Mouse (Mus musculus): ENCODE measurements at regions not wholly inside any gene's neighbourhood (a gene's known extent, or its start where the extent isn't known, plus 50 kb on each side); places are given as distances from the start of the nearest gene placed in this dataset.

DNA sequence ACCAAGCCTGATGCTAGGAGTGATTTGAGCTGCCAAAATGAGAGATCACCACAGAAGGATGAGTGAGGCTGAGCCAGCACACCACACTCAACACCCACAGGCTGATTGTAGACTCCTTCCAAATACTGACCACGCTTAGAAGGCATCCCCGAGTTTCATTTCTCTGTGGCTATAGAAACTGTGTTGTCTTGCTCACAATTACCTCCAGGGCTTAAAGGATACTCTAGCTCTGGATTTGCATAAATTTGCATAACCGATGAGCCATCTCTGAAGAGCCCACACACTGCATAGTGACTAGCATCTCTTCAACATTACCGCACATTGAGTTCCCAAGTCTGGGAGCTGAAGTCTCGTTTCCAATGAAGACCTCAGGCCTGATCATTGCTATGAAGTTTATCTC is 110.3 kb downstream of the Nufip1 start:
- no peak for TF ChIP-seq HCFC1 (IDR thresholded peaks at IDR 0.05; ENCODE audit: borderline replicate concordance, insufficient read depth, low read length)
- TF ChIP-seq MAFK (IDR thresholded peaks at IDR 0.05; ENCODE audit: insufficient read depth, low read depth, low read length), result no peak
- TF ChIP-seq CHD2 (IDR thresholded peaks at IDR 0.05; ENCODE audit: low read depth, low read length), result no peak
- no peak for TF ChIP-seq ZC3H11A (IDR thresholded peaks at IDR 0.05; ENCODE audit: borderline replicate concordance, low read depth, low read length)
- no peak for TF ChIP-seq ZNF384 (IDR thresholded peaks at IDR 0.05; ENCODE audit: low read depth, low read length)
- Histone ChIP-seq H3K36me3 (ENCODE audit: control insufficient read depth, insufficient read depth, low read length, poor library complexity, severe bottlenecking) (no peaks in the 10 kb centered on the region), H3K9ac (ENCODE audit: insufficient read depth, low read depth, low read length, poor library complexity, severe bottlenecking) (no peak overlapping the region), H3K9me3 (ENCODE audit: control insufficient read depth, insufficient read depth, low read depth, low read length) (no peaks in the 10 kb centered on the region), H3K4me1 (ENCODE audit: control insufficient read depth in 2 of 2, insufficient read depth in 2 of 2, low read length in 2 of 2, poor library complexity in 1 of 2) (no peaks in the 10 kb centered on the region; a peak in 1 of 4 replicates), H3K4me3 (ENCODE audit: insufficient read depth in 1 of 2, low read depth in 1 of 2, low read length in 2 of 2, poor library complexity in 1 of 2, severe bottlenecking in 1 of 2) (no peak overlapping the region), H3K27ac (ENCODE audit: insufficient read depth, low read depth, low read length, poor library complexity, severe bottlenecking) (no peak overlapping the region)
- DNase-seq (ENCODE audit: low read depth, low spot score), result no peak
- in situ Hi-C loops (cut with MboI; ENCODE audit: low sequenced_read_pairs in 2 of 2, unreplicated experiment in 2 of 2), result no loop called here

DNA sequence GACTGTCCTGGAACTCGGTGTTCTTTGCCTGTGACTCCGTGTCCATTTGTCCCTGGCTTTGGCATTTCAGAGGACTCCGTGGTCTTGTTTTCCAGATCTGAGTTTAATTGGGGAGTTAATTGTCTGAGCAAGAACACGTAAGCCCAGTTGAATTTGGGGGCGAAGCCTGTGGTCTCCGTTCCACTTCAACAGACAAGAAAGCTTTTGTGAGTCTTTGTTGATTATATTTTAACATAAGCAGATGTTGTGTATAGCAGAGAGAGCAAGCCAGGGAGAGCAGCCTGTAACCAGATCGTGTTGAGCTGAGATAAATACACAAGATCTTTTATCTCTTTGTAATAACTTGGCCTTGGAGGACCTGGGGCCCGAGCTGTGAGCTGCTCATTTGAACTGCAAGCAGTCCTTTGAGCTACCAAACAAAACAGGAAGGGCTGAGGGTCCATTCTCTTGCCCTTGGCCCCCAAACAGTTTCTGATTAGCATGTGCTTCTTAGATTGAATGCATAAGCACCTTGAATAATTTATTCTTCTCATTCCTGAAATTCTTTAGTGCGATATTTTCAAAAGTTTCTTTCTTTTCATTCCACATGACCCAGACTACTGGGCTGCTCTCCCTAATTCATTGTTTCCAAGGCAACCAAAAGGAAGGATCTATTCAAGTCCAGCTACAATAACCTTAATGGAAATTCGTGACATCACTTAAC is 111.1 kb downstream of the Nufip1 start:
- TF ChIP-seq CHD2 (IDR thresholded peaks at IDR 0.05; ENCODE audit: low read depth, low read length) (no peak), HCFC1 (IDR thresholded peaks at IDR 0.05; ENCODE audit: borderline replicate concordance, insufficient read depth, low read length) (no peak), MAFK (IDR thresholded peaks at IDR 0.05; ENCODE audit: insufficient read depth, low read depth, low read length) (no peak), ZC3H11A (IDR thresholded peaks at IDR 0.05; ENCODE audit: borderline replicate concordance, low read depth, low read length) (no peak)
- Histone ChIP-seq H3K4me1 (ENCODE audit: control insufficient read depth in 2 of 2, insufficient read depth in 2 of 2, low read length in 2 of 2, poor library complexity in 1 of 2) (no peaks in the 10 kb centered on the region; a peak in 1 of 4 replicates), H3K4me3 (ENCODE audit: insufficient read depth in 1 of 2, low read depth in 1 of 2, low read length in 2 of 2, poor library complexity in 1 of 2, severe bottlenecking in 1 of 2) (no peak overlapping the region), H3K9me3 (ENCODE audit: control insufficient read depth, insufficient read depth, low read depth, low read length) (no peaks in the 10 kb centered on the region), H3K36me3 (ENCODE audit: control insufficient read depth, insufficient read depth, low read length, poor library complexity, severe bottlenecking) (no peaks in the 10 kb centered on the region), H3K27ac (ENCODE audit: insufficient read depth, low read depth, low read length, poor library complexity, severe bottlenecking) (no peak overlapping the region), H3K9ac (ENCODE audit: insufficient read depth, low read depth, low read length, poor library complexity, severe bottlenecking) (no peak overlapping the region)
- in situ Hi-C loops (cut with MboI; ENCODE audit: low sequenced_read_pairs in 2 of 2, unreplicated experiment in 2 of 2), result no loop called here
- DNase-seq (ENCODE audit: low read depth, low spot score), result no peak

DNA sequence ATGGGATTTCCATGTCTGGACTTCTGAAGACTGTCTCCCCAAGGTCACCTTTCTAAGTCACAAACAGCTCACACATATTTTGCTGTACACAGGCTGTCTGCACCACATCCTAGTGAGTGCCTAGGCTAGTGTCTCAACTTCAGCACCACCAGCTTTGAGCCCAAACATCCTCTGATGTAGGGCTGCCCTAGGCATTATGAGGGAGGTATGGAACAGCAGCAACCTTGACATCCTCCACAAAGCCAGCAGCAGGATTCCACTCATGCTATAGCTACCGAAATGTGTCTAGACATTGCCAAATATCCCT is 111.6 kb downstream of the Nufip1 start:
- H3K4me3 ChIP-seq (ENCODE audit: insufficient read depth in 1 of 2, low read depth in 1 of 2, low read length in 2 of 2, poor library complexity in 1 of 2, severe bottlenecking in 1 of 2), result no peak overlapping the region
- no peak for DNase-seq (ENCODE audit: low read depth, low spot score)
- in situ Hi-C loops (cut with MboI; ENCODE audit: low sequenced_read_pairs in 2 of 2, unreplicated experiment in 2 of 2), result no loop called here
- no peaks in the 10 kb centered on the region; a peak in 1 of 4 replicates for H3K4me1 ChIP-seq (ENCODE audit: control insufficient read depth in 2 of 2, insufficient read depth in 2 of 2, low read length in 2 of 2, poor library complexity in 1 of 2)
- TF ChIP-seq CHD2 (IDR thresholded peaks at IDR 0.05; ENCODE audit: low read depth, low read length), result no peak
- TF ChIP-seq MAFK (IDR thresholded peaks at IDR 0.05; ENCODE audit: insufficient read depth, low read depth, low read length), result no peak
- no peak for TF ChIP-seq HCFC1 (IDR thresholded peaks at IDR 0.05; ENCODE audit: borderline replicate concordance, insufficient read depth, low read length)
- TF ChIP-seq ZC3H11A (IDR thresholded peaks at IDR 0.05; ENCODE audit: borderline replicate concordance, low read depth, low read length), result no peak
- TF ChIP-seq ZNF384 (IDR thresholded peaks at IDR 0.05; ENCODE audit: low read depth, low read length), result no peak
- H3K36me3 ChIP-seq (ENCODE audit: control insufficient read depth, insufficient read depth, low read length, poor library complexity, severe bottlenecking), result no peaks in the 10 kb centered on the region
- H3K9me3 ChIP-seq (ENCODE audit: control insufficient read depth, insufficient read depth, low read depth, low read length), result no peaks in the 10 kb centered on the region
- no peak overlapping the region for H3K9ac ChIP-seq (ENCODE audit: insufficient read depth, low read depth, low read length, poor library complexity, severe bottlenecking)
- H3K27ac ChIP-seq (ENCODE audit: insufficient read depth, low read depth, low read length, poor library complexity, severe bottlenecking), result no peak overlapping the region

DNA sequence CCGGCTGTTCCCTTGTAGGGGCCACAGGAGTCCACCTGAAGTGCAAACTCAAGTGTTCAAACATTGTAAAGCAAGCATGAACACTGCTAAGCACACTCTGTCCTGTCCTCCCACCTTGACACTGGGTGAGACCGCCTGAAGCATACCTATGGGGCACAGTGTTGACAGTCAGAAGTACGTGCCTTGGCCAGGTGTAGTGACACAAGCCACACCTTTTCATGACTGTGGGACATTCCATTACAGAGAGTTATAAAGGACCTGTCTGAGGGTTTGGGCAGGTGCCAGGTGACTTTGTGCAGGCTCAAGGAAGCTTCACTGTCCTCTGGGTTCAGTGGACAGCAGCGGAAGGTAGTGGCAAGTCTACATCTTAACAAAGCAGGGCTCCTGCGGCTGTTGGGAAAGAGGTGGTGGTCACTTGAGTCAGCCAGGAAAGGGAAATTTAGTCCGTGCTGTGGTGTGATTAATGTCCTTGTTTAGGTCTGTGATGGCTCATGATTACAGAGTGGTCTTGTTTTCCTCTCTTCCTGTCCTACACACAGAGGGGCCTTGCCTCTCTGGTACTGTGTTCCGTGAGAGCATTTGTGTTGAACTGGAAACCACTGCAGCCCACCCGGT is 112.5 kb downstream of the Nufip1 start:
- no peak overlapping the region for H3K9ac ChIP-seq (ENCODE audit: insufficient read depth, low read depth, low read length, poor library complexity, severe bottlenecking)
- no peak overlapping the region for H3K4me3 ChIP-seq (ENCODE audit: insufficient read depth in 1 of 2, low read depth in 1 of 2, low read length in 2 of 2, poor library complexity in 1 of 2, severe bottlenecking in 1 of 2)
- no peaks in the 10 kb centered on the region for H3K4me1 ChIP-seq (ENCODE audit: control insufficient read depth in 2 of 2, insufficient read depth in 2 of 2, low read length in 2 of 2, poor library complexity in 1 of 2)
- no peak overlapping the region for H3K27ac ChIP-seq (ENCODE audit: insufficient read depth, low read depth, low read length, poor library complexity, severe bottlenecking)
- H3K9me3 ChIP-seq (ENCODE audit: control insufficient read depth, insufficient read depth, low read depth, low read length), result no peaks in the 10 kb centered on the region
- no peak for DNase-seq (ENCODE audit: low read depth, low spot score)
- no peaks in the 10 kb centered on the region for H3K36me3 ChIP-seq (ENCODE audit: control insufficient read depth, insufficient read depth, low read length, poor library complexity, severe bottlenecking)
- in situ Hi-C loops (cut with MboI; ENCODE audit: low sequenced_read_pairs in 2 of 2, unreplicated experiment in 2 of 2), result no loop called here
- TF ChIP-seq HCFC1 (IDR thresholded peaks at IDR 0.05; ENCODE audit: borderline replicate concordance, insufficient read depth, low read length) (no peak), ZC3H11A (IDR thresholded peaks at IDR 0.05; ENCODE audit: borderline replicate concordance, low read depth, low read length) (no peak), CHD2 (IDR thresholded peaks at IDR 0.05; ENCODE audit: low read depth, low read length) (no peak), MAFK (IDR thresholded peaks at IDR 0.05; ENCODE audit: insufficient read depth, low read depth, low read length) (no peak), ZNF384 (IDR thresholded peaks at IDR 0.05; ENCODE audit: low read depth, low read length) (no peak)
